Mouse (Mus musculus): ENCODE measurements at regions not wholly inside any gene's neighbourhood (a gene's known extent, or its start where the extent isn't known, plus 50 kb on each side); places are given as distances from the start of the nearest gene placed in this dataset.
A peak's percentile ranks its signal among the peaks of the same experiment; 100 is the strongest.
"Not testable (repeated sequence)": the region's sequence is repeated elsewhere in the genome, so short reads cannot be mapped to it uniquely, and the experiment has no call there.

DNA sequence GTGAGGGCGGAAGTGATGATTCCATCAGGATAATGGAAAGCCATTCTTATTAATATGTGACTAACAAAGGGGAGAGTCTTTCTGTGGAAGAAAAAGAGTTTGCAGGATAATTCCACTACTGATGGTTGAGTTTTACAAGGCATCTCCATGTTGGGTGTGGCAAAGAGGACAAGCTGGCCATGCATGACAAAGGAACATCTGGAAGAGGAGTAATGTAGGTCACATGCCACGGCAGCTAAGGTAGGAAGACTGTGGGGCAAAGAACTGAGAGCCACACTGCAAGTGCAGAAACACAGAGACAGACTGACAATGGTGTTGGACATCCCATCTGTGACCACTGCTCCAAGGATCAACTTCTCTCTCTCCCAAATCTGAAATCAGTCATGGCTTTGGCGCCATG lies 196.4 kb upstream of the Gdi2 start:
- H3K36me3 ChIP-seq (ENCODE audit: control insufficient read depth, insufficient read depth, low read length) = no peaks in the 10 kb centered on the region
- no peak overlapping the region for H3K27ac ChIP-seq (ENCODE audit: low read depth, low read length)
- H3K27me3 ChIP-seq (ENCODE audit: control insufficient read depth, insufficient read depth, low read length) = no peaks in the 10 kb centered on the region
- ATAC-seq (ENCODE audit: low FRiP score) (no peak), DNase-seq (ENCODE audit: low spot score, missing footprints) (no peak)
- peaks cover 13% of the 10 kb centered on the region; the same call in 1 of the 2 replicates for H3K9me3 ChIP-seq (ENCODE audit: control insufficient read depth, low read length)
- H3K9ac ChIP-seq (ENCODE audit: low read length) = no peak overlapping the region
- no peak overlapping the region for H3K4me2 ChIP-seq
- no peak overlapping the region for H3K4me3 ChIP-seq (ENCODE audit: low read depth, low read length)
- no peaks in the 10 kb centered on the region for H3K4me1 ChIP-seq (ENCODE audit: control insufficient read depth, insufficient read depth, low read length)
- 85% methylated on average over 3 of the region's 3 CpGs for WGBS

GRCm38 (mm10) chr13:3343611-3344010 lies 194.3 kb upstream of the Gdi2 start:
- Histone ChIP-seq H3K4me1 (ENCODE audit: control insufficient read depth, insufficient read depth, low read length) (no peaks in the 10 kb centered on the region), H3K9me3 (ENCODE audit: control insufficient read depth, low read length) (peaks cover 7% of the 10 kb centered on the region; the same call in 1 of the 2 replicates), H3K36me3 (ENCODE audit: control insufficient read depth, insufficient read depth, low read length) (no peaks in the 10 kb centered on the region), H3K27me3 (ENCODE audit: control insufficient read depth, insufficient read depth, low read length) (no peaks in the 10 kb centered on the region), H3K4me3 (ENCODE audit: low read depth, low read length) (no peak overlapping the region), H3K9ac (ENCODE audit: low read length) (no peak overlapping the region), H3K27ac (ENCODE audit: low read depth, low read length) (no peak overlapping the region), H3K4me2 (no peak overlapping the region)
- WGBS = 87% methylated on average over 5 of the region's 5 CpGs
- DNase-seq (ENCODE audit: low spot score, missing footprints) (no peak), ATAC-seq (ENCODE audit: low FRiP score) (no peak)

DNA sequence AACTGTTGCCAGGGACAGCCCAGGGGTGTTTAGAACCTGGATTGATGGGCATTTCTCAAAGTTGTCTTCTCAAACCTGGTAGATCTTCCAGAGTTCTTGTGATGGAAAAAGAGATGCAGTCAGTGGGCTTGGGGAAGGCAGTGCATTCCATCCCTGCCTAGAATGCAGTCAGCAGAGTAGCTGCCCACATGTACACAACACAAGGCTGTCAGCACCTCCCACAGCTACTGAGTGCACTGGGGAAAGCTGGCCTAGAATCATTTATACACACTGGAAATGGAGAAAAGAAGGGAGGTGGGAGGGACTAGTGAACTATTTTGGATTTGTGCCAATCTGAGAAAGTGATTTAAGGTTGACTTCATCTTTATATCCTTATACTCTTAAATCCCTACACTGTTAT lies 183.0 kb upstream of the Gdi2 start:
- not testable (repeated sequence) for H3K36me3 ChIP-seq (ENCODE audit: control insufficient read depth, insufficient read depth, low read length); DNase-seq (ENCODE audit: low spot score, missing footprints); H3K4me2 ChIP-seq; H3K27ac ChIP-seq (ENCODE audit: low read depth, low read length); H3K9ac ChIP-seq (ENCODE audit: low read length); H3K9me3 ChIP-seq (ENCODE audit: control insufficient read depth, low read length); H3K4me3 ChIP-seq (ENCODE audit: low read depth, low read length); ATAC-seq (ENCODE audit: low FRiP score); H3K4me1 ChIP-seq (ENCODE audit: control insufficient read depth, insufficient read depth, low read length)
- H3K27me3 ChIP-seq (ENCODE audit: control insufficient read depth, insufficient read depth, low read length) = peaks cover 24% of the 10 kb centered on the region

DNA sequence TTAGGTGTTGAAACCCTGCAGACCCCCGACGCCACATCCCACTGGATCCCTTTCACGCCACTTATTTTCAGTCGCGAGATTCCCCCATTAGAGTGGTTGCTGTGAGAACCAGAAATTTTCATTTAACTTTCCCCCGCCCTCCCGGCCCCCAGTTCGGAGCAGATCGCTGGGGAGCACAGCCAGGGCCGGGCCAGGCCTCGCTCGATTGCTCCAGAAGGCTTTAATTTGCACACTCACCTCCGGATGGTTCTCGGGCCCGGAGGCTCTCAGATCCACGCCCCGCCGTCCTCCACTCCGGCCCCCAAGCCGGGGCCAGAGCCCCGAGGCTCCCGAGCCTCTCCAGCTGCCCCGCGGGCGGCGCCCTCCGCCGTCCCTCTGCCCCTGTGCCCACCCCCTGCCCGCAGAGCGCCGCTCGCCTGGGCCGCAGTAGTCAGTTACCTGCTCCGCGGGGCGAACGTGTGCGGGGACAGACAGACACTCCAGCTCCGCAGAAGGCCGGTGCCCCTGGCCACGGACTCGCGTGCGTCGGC lies 179.7 kb upstream of the Gdi2 start:
- ATAC-seq (ENCODE audit: low FRiP score) (peak; percentile 3; the same call in 1 of the 2 replicates), DNase-seq (ENCODE audit: low spot score, missing footprints) (no peak)
- Histone ChIP-seq H3K4me1 (ENCODE audit: control insufficient read depth, insufficient read depth, low read length) (peaks cover 4% of the 10 kb centered on the region; the same call in 1 of the 2 replicates), H3K9me3 (ENCODE audit: control insufficient read depth, low read length) (no peaks in the 10 kb centered on the region), H3K27me3 (ENCODE audit: control insufficient read depth, insufficient read depth, low read length) (peaks cover 35% of the 10 kb centered on the region), H3K4me2 (peak overlapping the region; percentile 84), H3K4me3 (ENCODE audit: low read depth, low read length) (peak overlapping the region; percentile 43; the same call in 1 of the 2 replicates), H3K36me3 (ENCODE audit: control insufficient read depth, insufficient read depth, low read length) (no peaks in the 10 kb centered on the region), H3K9ac (ENCODE audit: low read length) (no peak overlapping the region), H3K27ac (ENCODE audit: low read depth, low read length) (no peak overlapping the region)
- 2% methylated on average over 43 of the region's 45 CpGs for WGBS

DNA sequence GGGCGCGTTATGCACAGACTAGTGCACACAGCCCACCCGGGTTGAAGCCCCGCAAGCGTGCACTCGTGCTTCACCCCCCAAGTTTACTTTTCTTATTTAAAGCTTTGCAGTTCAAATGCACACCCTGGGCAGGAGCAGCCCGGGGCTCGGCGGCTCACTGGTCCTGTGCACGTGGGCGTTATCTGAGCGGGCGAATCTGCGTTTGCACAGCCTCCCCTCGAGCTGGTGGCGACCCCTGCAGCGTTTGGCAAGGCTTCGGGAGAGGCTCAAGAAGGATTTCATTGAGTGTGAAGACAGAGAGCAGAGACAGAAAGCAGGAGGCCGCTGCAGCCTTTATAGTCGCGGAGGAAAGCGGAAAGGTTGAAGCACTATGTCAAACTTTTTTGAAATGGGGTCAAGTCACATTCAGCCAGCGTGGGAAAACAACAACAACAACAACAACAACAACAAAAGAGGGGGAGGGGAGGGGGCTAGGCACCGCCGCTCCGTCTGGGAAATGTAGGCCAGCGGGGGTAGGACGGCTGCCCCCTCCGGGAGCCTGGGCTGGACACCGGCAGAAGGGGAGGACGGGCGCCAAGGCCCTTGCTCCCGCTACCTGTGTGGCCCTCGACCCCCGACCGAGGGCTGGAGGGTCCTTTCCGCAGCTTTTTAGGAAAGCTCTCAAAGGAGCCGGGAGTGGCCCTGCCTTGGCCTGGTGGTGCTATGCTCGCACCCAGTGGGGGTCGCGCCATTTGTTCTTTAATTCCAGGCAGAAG lies 178.7 kb upstream of the Gdi2 start:
- no peaks in the 10 kb centered on the region for H3K36me3 ChIP-seq (ENCODE audit: control insufficient read depth, insufficient read depth, low read length)
- no peaks in the 10 kb centered on the region for H3K9me3 ChIP-seq (ENCODE audit: control insufficient read depth, low read length)
- ATAC-seq (ENCODE audit: low FRiP score) (peak; percentile 43), DNase-seq (ENCODE audit: low spot score, missing footprints) (peak; percentile 89)
- H3K27me3 ChIP-seq (ENCODE audit: control insufficient read depth, insufficient read depth, low read length) = peaks cover 35% of the 10 kb centered on the region
- H3K4me3 ChIP-seq (ENCODE audit: low read depth, low read length) = peak overlapping the region; percentile 43
- no peak overlapping the region for H3K27ac ChIP-seq (ENCODE audit: low read depth, low read length)
- H3K4me1 ChIP-seq (ENCODE audit: control insufficient read depth, insufficient read depth, low read length) = peaks cover 4% of the 10 kb centered on the region; the same call in 1 of the 2 replicates
- no peak overlapping the region for H3K9ac ChIP-seq (ENCODE audit: low read length)
- H3K4me2 ChIP-seq = peak overlapping the region; percentile 84
- under 1% methylated on average over 41 of the region's 41 CpGs for WGBS

- peak; percentile 18 for ATAC-seq (ENCODE audit: low FRiP score)
These were observed 178.1 kb upstream of the Gdi2 start for GRCm38 (mm10) chr13:3359751-3360260.

GRCm38 (mm10) chr13:3360503-3361490 lies 177.1 kb upstream of the Gdi2 start:
- DNase-seq (ENCODE audit: low spot score, missing footprints) (peak; percentile 94), ATAC-seq (ENCODE audit: low FRiP score) (peak; percentile 78)
- peak overlapping the region; percentile 43 for H3K4me3 ChIP-seq (ENCODE audit: low read depth, low read length)
- no peaks in the 10 kb centered on the region for H3K9me3 ChIP-seq (ENCODE audit: control insufficient read depth, low read length)
- peak overlapping the region; percentile 84 for H3K4me2 ChIP-seq
- peaks cover 35% of the 10 kb centered on the region for H3K27me3 ChIP-seq (ENCODE audit: control insufficient read depth, insufficient read depth, low read length)
- peaks cover 4% of the 10 kb centered on the region; the same call in 1 of the 2 replicates for H3K4me1 ChIP-seq (ENCODE audit: control insufficient read depth, insufficient read depth, low read length)
- no peaks in the 10 kb centered on the region for H3K36me3 ChIP-seq (ENCODE audit: control insufficient read depth, insufficient read depth, low read length)
- H3K9ac ChIP-seq (ENCODE audit: low read length) = peak overlapping the region; percentile 16; the same call in 1 of the 2 replicates
- no peak overlapping the region for H3K27ac ChIP-seq (ENCODE audit: low read depth, low read length)
- 2% methylated on average over 82 of the region's 82 CpGs for WGBS

More at GRCm38 (mm10) chr13:3359751-3360260, 178.1 kb upstream of the Gdi2 start:
- WGBS = 1% methylated on average over 35 of the region's 35 CpGs
- H3K4me3 ChIP-seq (ENCODE audit: low read depth, low read length) = peak overlapping the region; percentile 43
- H3K9ac ChIP-seq (ENCODE audit: low read length); H3K4me1 ChIP-seq (ENCODE audit: control insufficient read depth, insufficient read depth, low read length); H3K9me3 ChIP-seq (ENCODE audit: control insufficient read depth, low read length); H3K36me3 ChIP-seq (ENCODE audit: control insufficient read depth, insufficient read depth, low read length); H3K27ac ChIP-seq (ENCODE audit: low read depth, low read length): not testable (repeated sequence)
- H3K4me2 ChIP-seq = peak overlapping the region; percentile 84
- DNase-seq (ENCODE audit: low spot score, missing footprints) = peak; percentile 90
- peaks cover 35% of the 10 kb centered on the region for H3K27me3 ChIP-seq (ENCODE audit: control insufficient read depth, insufficient read depth, low read length)

GRCm38 (mm10) chr13:3372701-3373100 lies 165.2 kb upstream of the Gdi2 start:
- Histone ChIP-seq H3K4me2 (no peak overlapping the region), H3K4me3 (ENCODE audit: low read depth, low read length) (no peak overlapping the region), H3K9me3 (ENCODE audit: control insufficient read depth, low read length) (no peaks in the 10 kb centered on the region), H3K36me3 (ENCODE audit: control insufficient read depth, insufficient read depth, low read length) (no peaks in the 10 kb centered on the region), H3K27me3 (ENCODE audit: control insufficient read depth, insufficient read depth, low read length) (no peaks in the 10 kb centered on the region), H3K27ac (ENCODE audit: low read depth, low read length) (no peak overlapping the region), H3K4me1 (ENCODE audit: control insufficient read depth, insufficient read depth, low read length) (no peaks in the 10 kb centered on the region), H3K9ac (ENCODE audit: low read length) (no peak overlapping the region)
- DNase-seq (ENCODE audit: low spot score, missing footprints) = peak; percentile 90
- no peak for ATAC-seq (ENCODE audit: low FRiP score)
- 71% methylated on average over 6 of the region's 6 CpGs for WGBS
